Mouse (Mus musculus) c-Kit-positive CD71-positive TER-119-negative erythroid progenitor cells, embryonic 14.5 days (primary cell): ENCODE results near the gene Galnt7.

Source experiments
- DNase-seq: peaks from one replicate; pipeline ENCODE4 v3.0.0-alpha.2; 2013; ENCODE audit warnings: low read depth

Gene Galnt7

DNA sequence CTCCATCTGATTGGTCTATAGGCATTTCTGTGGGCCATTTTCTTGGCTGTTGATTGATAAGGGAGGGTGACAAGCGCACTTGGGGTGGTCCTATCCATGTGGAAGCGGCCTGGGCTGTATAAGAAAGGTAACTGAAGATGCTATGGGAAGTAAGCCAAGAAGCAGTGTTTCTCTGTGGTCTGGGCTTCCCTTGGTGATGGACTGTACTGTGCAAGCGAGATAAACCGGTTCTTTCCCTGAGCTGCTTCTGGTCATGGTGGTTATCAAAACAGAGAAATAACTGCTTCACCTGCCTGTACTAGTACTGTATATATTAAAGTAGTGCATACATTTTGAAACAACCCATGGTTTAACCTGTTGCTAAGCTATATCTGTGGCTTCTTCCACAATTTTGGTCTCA is 161.0 kb downstream of the Galnt7 start:
- DNase-seq: no peak

DNA sequence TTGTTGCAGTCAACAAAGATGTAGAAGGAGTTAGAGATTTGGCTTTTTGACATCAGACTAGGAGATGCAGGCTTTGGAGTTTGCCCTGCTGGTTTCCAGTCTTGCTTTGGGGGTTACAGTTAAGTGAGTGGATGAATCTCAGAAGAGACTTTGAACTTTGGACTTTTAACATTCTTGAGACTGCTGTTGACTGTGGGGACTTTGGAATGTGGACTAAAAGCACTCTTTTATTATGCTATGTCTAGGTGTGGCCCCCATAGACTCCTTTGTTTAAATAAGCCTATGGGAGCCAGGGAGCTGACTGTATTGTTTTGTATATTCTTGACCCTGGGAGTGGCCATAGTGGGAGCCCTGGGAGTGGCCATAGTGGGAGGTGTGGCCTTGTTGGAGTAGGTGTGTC is 162.9 kb downstream of the Galnt7 start:
- no peak for DNase-seq

DNA sequence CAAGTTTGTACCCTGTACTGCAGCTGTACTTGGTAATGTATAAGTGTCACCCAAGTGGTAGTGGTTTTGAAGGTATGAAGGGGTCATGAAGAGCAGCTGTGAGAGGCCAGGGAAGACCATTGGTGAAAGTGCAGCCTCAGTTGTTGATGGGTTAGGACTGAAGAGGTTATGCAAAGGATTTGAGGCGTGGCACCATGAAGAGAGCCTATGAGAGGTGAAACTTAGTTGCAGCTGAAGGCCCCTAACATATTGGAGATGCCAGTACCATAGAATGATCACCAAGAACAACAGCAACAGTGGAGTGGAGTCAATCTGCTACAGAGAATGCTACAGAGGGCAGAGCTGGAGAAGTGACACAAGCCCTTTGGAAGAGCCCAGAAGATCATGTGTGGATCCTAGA is 163.5 kb downstream of the Galnt7 start:
- DNase-seq: no peak

DNA sequence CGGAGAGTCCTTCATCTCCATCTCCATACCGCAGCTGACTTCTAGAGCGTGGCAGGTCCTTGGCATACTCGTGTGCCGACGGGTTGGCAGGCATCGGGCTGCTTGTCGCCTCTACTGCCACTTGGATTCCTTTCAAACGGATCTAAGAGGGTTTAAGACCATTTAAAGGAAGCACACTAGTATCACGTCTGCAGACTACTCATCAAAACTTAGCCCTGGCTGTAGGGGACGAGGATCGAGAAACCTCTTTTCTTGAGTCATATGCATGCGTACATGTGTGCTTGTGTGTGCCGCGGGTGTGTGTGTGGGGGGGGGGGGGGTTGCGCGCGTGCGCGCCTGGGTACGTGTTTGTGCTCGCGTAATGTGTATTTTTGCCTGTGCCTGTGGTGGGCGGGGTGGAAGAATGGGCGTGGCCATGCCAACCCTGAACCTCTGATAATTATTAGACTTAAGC is 164.5 kb downstream of the Galnt7 start:
- peak; percentile 67 for DNase-seq

DNA sequence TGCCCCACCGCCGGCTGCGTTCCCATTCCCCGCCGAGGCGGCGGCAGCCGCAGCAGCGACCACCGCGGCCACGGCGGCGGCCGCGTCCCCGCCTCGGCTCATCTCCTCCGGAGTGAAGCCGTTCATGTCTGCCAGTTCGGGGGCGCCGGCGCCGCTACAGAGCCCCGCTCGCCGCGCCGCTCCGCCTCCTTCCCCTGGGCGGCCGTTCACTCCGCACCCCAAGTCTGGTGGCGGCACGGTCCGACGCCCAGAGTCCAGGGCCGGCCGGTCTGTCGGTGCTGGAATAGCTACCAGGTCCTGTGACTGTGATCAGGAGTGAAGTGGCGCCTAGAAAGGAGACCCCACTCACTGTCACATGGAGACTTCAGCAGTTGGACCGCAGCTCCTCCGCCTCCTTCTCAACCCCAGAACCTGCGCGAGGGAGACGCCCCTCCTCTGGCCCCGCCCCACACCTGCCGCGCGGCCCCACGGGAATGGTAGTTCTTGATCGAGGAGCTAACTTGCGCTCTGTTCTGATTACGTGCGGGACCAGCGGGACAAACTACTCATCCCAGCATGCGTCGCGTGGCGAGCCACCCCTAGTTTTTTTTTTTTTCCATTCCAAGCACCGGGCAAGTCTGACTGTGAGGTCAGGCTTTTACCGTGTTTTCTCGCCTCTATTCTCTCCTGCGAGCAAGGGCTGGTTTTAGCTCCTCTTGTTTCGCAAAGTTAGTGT is 165.2 kb downstream of the Galnt7 start, which contains the start of gene Sap30:
Sap30 (minus strand) TSS at position 420 of the 715 bp plus-strand sequence.
- peak; percentile 96 for DNase-seq

DNA sequence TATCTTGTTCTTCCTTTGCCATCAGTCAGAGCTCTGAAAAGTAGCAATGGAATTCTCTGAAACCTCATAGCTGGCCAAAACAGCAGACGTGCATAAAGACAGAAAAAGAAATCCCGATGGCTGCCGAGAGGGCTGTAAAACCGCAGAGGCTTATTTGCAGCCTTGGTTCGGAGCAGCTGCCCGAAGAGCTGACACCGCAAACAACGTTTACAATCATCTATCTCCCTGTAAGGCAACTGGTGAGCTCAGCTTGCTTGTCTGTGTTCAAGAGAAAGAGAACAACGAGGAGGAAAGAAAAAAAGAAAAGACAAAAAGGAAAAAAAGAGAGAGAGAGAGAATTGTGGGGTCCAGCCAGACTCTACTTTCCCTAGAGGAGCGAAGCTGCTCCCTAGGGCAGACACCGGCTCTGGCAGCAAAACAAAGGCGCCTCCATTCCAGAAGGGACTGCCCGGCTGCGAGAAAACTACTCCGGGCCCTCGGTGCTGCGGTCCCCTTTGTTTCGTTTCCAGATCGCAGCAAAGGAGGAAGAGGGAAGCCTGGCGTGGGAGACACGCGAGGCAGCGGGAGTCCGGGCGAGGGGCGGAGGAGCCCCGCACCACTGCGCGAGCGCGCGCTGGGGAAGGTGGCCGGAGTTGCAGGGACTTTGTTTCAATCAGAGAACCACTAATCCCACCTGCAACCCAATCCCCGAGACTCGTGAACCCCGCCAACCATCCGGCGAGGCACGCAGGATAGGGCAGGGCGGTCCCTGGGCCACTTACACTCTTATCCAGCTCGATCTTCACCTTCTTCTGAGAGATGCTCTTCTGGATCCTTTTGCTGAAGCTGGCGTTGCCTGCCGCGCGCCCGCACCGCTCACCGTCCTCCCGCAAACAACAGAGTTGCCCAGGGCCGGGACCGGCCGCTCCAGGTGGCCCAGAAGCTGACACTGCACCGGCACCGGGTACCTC is 166.1 kb downstream of the Galnt7 start:
- DNase-seq: no peak

DNA sequence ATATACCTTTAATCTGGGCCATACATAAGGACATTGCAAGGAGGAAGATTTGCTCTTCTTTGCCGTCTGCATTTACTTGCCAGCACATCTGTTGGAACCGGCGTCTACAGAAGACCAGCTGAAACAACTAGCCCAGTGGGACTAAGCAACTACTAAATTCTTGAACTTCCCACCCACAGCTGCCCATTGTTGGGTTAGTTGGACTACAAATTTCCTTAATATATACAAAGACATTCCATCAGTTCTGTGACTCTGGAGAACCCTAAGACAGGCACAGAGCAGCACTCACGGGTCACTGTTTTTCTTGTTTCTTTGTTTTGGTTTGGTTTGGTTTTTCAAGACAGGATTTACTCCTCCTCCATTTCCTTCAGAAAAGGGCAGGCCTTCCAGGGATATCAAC is 172.2 kb downstream of the Galnt7 start:
- DNase-seq: no peak

DNA sequence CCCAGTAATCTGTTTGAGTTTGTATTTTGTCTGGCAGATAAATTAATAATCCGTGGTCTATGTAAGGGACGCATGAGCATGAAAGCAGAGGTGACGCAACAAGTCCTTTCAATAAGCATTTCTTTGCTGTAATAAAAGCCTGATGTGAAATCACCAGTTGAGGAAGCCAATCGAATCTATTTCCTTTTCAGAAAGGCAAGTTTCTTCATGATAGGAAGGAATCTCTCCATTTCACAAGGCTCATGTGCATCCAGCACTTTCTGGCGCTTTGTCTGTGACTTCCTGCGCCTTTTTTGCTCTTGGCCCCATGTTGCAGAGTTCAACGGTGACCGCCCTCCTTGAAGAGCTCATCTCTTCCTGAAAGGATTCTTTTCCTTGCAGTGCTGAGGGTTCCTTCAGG is 173.1 kb downstream of the Galnt7 start:
- no peak for DNase-seq

DNA sequence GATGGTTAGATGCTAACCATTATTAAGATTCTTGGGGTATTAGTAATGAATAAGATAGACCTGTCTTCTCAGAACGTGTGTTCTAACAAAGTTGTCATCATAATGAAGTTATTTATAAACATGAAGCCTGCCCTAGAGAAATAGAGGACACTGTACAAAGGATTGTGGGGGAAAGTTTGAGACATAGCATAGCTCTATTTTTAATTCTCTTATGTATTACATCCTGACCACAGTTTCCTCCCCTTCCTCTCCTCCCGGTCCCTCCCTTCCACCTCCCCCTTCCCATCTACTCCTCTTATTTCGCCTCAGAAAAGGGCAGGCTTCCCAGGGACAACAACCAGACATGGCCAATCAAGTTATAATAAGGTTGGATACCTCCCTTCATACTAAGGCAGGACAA is 174.4 kb downstream of the Galnt7 start:
- no peak for DNase-seq
